Mouse (Mus musculus): Measurements from ENCODE around the gene Trp53i13. TPM values are rescaled to one million over a fixed set of nuclear protein-coding genes. Genes with fewer than 3 reads are reported as not detected.

Trp53i13 gene
- polyA plus RNA-seq, 1 experiment from 2014 or later: 5.2 TPM

GRCm38 (mm10) chr11:77491123-77491501 is 24.7 kb downstream of the Trp53i13 start:
- 0 out of 2 replicates have a peak overlapping the region, but pooled peaks have one; percentile 41 for H3K27ac ChIP-seq (replicated peaks)
- H3K4me3 ChIP-seq (replicated peaks): peak overlapping the region; percentile 80
- H3K4me1 ChIP-seq (replicated peaks): peaks cover 68% of the 10 kb centered on the region
- WGBS (ENCODE audit: insufficient replicate concordance): under 1% methylated on average over 13 of the region's 13 CpGs
- H3K9ac ChIP-seq: no peak overlapping the region
- peak; percentile 17; the same call in 1 of the 2 replicates for ATAC-seq (ENCODE audit: insufficient read depth)
- H3K27me3 ChIP-seq: peaks cover 58% of the 10 kb centered on the region
- no peaks in the 10 kb centered on the region for H3K9me3 ChIP-seq (replicated peaks)
- peak overlapping the region; percentile 93 for H3K4me2 ChIP-seq
- H3K36me3 ChIP-seq (replicated peaks): no peaks in the 10 kb centered on the region

- Histone ChIP-seq H3K27me3 (peaks cover 58% of the 10 kb centered on the region), H3K4me1 (replicated peaks) (peaks cover 61% of the 10 kb centered on the region), H3K4me2 (no peak overlapping the region; the same call in 1 of the 2 replicates), H3K27ac (replicated peaks) (no peak overlapping the region), H3K36me3 (replicated peaks) (no peaks in the 10 kb centered on the region), H3K4me3 (replicated peaks) (no peak overlapping the region), H3K9me3 (replicated peaks) (no peaks in the 10 kb centered on the region), H3K9ac (peak overlapping the region; percentile 55; the same call in 1 of the 2 replicates)
- 55% methylated on average over 6 of the region's 6 CpGs for WGBS (ENCODE audit: insufficient replicate concordance)
- no peak for ATAC-seq (ENCODE audit: insufficient read depth)
Observed at GRCm38 (mm10) chr11:77490451-77490850, 25.3 kb downstream of the Trp53i13 start.

GRCm38 (mm10) chr11:77489591-77490235 is 26.1 kb downstream of the Trp53i13 start, which contains the start of gene Ankrd13b:
Gene Ankrd13b (minus strand): TSS chr11:77489678.
- peaks cover 54% of the 10 kb centered on the region for H3K4me1 ChIP-seq (replicated peaks)
- H3K9me3 ChIP-seq (replicated peaks): no peaks in the 10 kb centered on the region
- no peaks in the 10 kb centered on the region for H3K36me3 ChIP-seq (replicated peaks)
- no peak for ATAC-seq (ENCODE audit: insufficient read depth)
- H3K4me2 ChIP-seq: peak within 1 kb of the TSS; percentile 96
- no peak within 1 kb of the TSS for H3K27ac ChIP-seq (replicated peaks)
- whole genome bisulfite sequencing (ENCODE audit: insufficient replicate concordance): under 1% methylated on average over 62 of the region's 87 CpGs
- H3K4me3 ChIP-seq (replicated peaks): peak within 1 kb of the TSS; percentile 69
- H3K27me3 ChIP-seq: peaks cover 58% of the 10 kb centered on the region
- H3K9ac ChIP-seq: peak within 1 kb of the TSS; percentile 55

GRCm38 (mm10) chr11:77488771-77489581 is 26.8 kb downstream of the Trp53i13 start:
- H3K4me2 ChIP-seq: peak overlapping the region; percentile 96
- H3K27ac ChIP-seq (replicated peaks): no peak overlapping the region
- WGBS (ENCODE audit: insufficient replicate concordance): 4% methylated on average over 55 of the region's 55 CpGs
- H3K9ac ChIP-seq: peak overlapping the region; percentile 55
- H3K4me3 ChIP-seq (replicated peaks): peak overlapping the region; percentile 69
- H3K27me3 ChIP-seq: peaks cover 58% of the 10 kb centered on the region
- no peaks in the 10 kb centered on the region for H3K9me3 ChIP-seq (replicated peaks)
- no peaks in the 10 kb centered on the region for H3K36me3 ChIP-seq (replicated peaks)
- no peak for ATAC-seq (ENCODE audit: insufficient read depth)
- H3K4me1 ChIP-seq (replicated peaks): peaks cover 47% of the 10 kb centered on the region

GRCm38 (mm10) chr11:77486798-77487197 is 29.0 kb downstream of the Trp53i13 start:
- H3K27ac ChIP-seq (replicated peaks): no peak overlapping the region
- no peaks in the 10 kb centered on the region for H3K36me3 ChIP-seq (replicated peaks)
- ATAC-seq (ENCODE audit: insufficient read depth): no peak
- no peak overlapping the region for H3K4me2 ChIP-seq
- H3K4me3 ChIP-seq (replicated peaks): no peak overlapping the region
- H3K27me3 ChIP-seq: peaks cover 53% of the 10 kb centered on the region
- peaks cover 37% of the 10 kb centered on the region for H3K4me1 ChIP-seq (replicated peaks)
- no peak overlapping the region for H3K9ac ChIP-seq
- no peaks in the 10 kb centered on the region for H3K9me3 ChIP-seq (replicated peaks)
- 72% methylated on average over 5 of the region's 5 CpGs for WGBS (ENCODE audit: insufficient replicate concordance)

- Histone ChIP-seq H3K9me3 (replicated peaks) (no peaks in the 10 kb centered on the region), H3K4me2 (no peak overlapping the region), H3K27ac (replicated peaks) (no peak overlapping the region), H3K9ac (no peak overlapping the region), H3K27me3 (peaks cover 37% of the 10 kb centered on the region), H3K4me3 (replicated peaks) (no peak overlapping the region), H3K36me3 (replicated peaks) (no peaks in the 10 kb centered on the region), H3K4me1 (replicated peaks) (peaks cover 21% of the 10 kb centered on the region)
- ATAC-seq (ENCODE audit: insufficient read depth): no peak
- WGBS (ENCODE audit: insufficient replicate concordance): 68% methylated on average over 6 of the region's 6 CpGs
Observed at GRCm38 (mm10) chr11:77485229-77485628, 30.6 kb downstream of the Trp53i13 start.

GRCm38 (mm10) chr11:77483510-77484255 is 32.1 kb downstream of the Trp53i13 start:
- no peaks in the 10 kb centered on the region for H3K36me3 ChIP-seq (replicated peaks)
- no peak overlapping the region for H3K4me2 ChIP-seq
- peaks cover 7% of the 10 kb centered on the region; the same call in 1 of the 2 replicates for H3K4me1 ChIP-seq (replicated peaks)
- WGBS (ENCODE audit: insufficient replicate concordance): 36% methylated on average over 11 of the region's 11 CpGs
- H3K4me3 ChIP-seq (replicated peaks): no peak overlapping the region
- ATAC-seq (ENCODE audit: insufficient read depth): no peak
- H3K27me3 ChIP-seq: peaks cover 22% of the 10 kb centered on the region
- no peaks in the 10 kb centered on the region for H3K9me3 ChIP-seq (replicated peaks)
- no peak overlapping the region for H3K9ac ChIP-seq
- no peak overlapping the region for H3K27ac ChIP-seq (replicated peaks)

- 51% methylated on average over 3 of the region's 3 CpGs for WGBS (ENCODE audit: insufficient replicate concordance)
- Histone ChIP-seq H3K4me3 (replicated peaks) (no peak overlapping the region), H3K4me1 (replicated peaks) (peaks cover 7% of the 10 kb centered on the region; the same call in 1 of the 2 replicates), H3K9ac (no peak overlapping the region), H3K9me3 (replicated peaks) (no peaks in the 10 kb centered on the region), H3K36me3 (replicated peaks) (no peaks in the 10 kb centered on the region), H3K27ac (replicated peaks) (no peak overlapping the region), H3K4me2 (no peak overlapping the region), H3K27me3 (peaks cover 15% of the 10 kb centered on the region)
- ATAC-seq (ENCODE audit: insufficient read depth): no peak
Observed at GRCm38 (mm10) chr11:77483043-77483442, 32.7 kb downstream of the Trp53i13 start.

- no peaks in the 10 kb centered on the region for H3K9me3 ChIP-seq (replicated peaks)
- H3K36me3 ChIP-seq (replicated peaks): no peaks in the 10 kb centered on the region
- no peaks in the 10 kb centered on the region; the same call in 1 of the 2 replicates for H3K4me1 ChIP-seq (replicated peaks)
- H3K4me3 ChIP-seq (replicated peaks): no peak overlapping the region
- no peak overlapping the region for H3K4me2 ChIP-seq
- no peaks in the 10 kb centered on the region for H3K27me3 ChIP-seq
- no peak overlapping the region for H3K27ac ChIP-seq (replicated peaks)
- WGBS (ENCODE audit: insufficient replicate concordance): 72% methylated on average over 6 of the region's 6 CpGs
- no peak overlapping the region for H3K9ac ChIP-seq
- ATAC-seq (ENCODE audit: insufficient read depth): no peak
Observed at GRCm38 (mm10) chr11:77476895-77477294, 38.9 kb downstream of the Trp53i13 start.

GRCm38 (mm10) chr11:77476216-77476615 is 39.6 kb downstream of the Trp53i13 start:
- H3K27me3 ChIP-seq: no peaks in the 10 kb centered on the region
- H3K27ac ChIP-seq (replicated peaks): no peak overlapping the region
- no peak for ATAC-seq (ENCODE audit: insufficient read depth)
- H3K4me3 ChIP-seq (replicated peaks): no peak overlapping the region
- no peak overlapping the region for H3K4me2 ChIP-seq
- H3K9ac ChIP-seq: no peak overlapping the region
- no peaks in the 10 kb centered on the region; the same call in 1 of the 2 replicates for H3K4me1 ChIP-seq (replicated peaks)
- H3K36me3 ChIP-seq (replicated peaks): no peaks in the 10 kb centered on the region
- WGBS (ENCODE audit: insufficient replicate concordance): 86% methylated on average over 14 of the region's 14 CpGs
- no peaks in the 10 kb centered on the region for H3K9me3 ChIP-seq (replicated peaks)

- no peak for ATAC-seq (ENCODE audit: insufficient read depth)
- H3K9me3 ChIP-seq (replicated peaks): no peaks in the 10 kb centered on the region
- no peaks in the 10 kb centered on the region for H3K36me3 ChIP-seq (replicated peaks)
- peaks cover 3% of the 10 kb centered on the region for H3K4me1 ChIP-seq (replicated peaks)
- no peak overlapping the region for H3K27ac ChIP-seq (replicated peaks)
- WGBS (ENCODE audit: insufficient replicate concordance): 83% methylated on average over 16 of the region's 16 CpGs
- no peak overlapping the region for H3K4me3 ChIP-seq (replicated peaks)
- H3K4me2 ChIP-seq: no peak overlapping the region
- H3K9ac ChIP-seq: no peak overlapping the region
- H3K27me3 ChIP-seq: peaks cover 8% of the 10 kb centered on the region
Observed at GRCm38 (mm10) chr11:77472775-77473174, 43.0 kb downstream of the Trp53i13 start.

Data from liver, embryonic 15.5 days (tissue).